Mouse (Mus musculus): ENCODE measurements around the gene Mob2. TPM values are rescaled to one million over a fixed set of nuclear protein-coding genes. Genes with fewer than 3 reads are reported as not detected.

The Mob2 gene
- polyA plus RNA-seq, 1 experiment from 2014 or later: 52.8 TPM

DNA sequence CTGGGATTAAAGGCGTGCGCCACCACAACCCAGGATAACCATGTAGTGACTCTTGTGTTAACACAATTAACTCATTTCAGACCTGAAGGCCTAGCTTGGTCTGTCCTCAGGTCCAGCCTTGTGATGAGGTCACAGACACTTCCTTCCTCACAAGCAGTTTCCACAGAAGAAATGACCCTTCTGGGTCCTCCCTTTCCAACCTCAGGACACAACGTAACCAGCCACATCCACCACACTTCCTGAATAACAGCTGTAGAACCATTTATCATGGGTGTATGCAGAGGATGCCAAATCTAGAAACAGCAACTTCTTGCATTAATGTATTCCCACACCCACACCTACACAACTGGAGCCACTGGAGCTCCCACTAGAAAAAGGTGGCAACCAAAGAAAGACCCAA, 20.1 kb downstream of the Mob2 start:
- Histone ChIP-seq H3K36me3 (no peaks in the 10 kb centered on the region), H3K4me2 (no peak overlapping the region), H3K27me3 (no peaks in the 10 kb centered on the region), H3K4me1 (replicated peaks) (peaks cover 10% of the 10 kb centered on the region), H3K9ac (no peak overlapping the region), H3K4me3 (no peak overlapping the region), H3K27ac (replicated peaks) (no peak overlapping the region), H3K9me3 (no peaks in the 10 kb centered on the region)
- 94% methylated on average over 3 of the region's 3 CpGs for WGBS
- ATAC-seq (ENCODE audit: low read depth): no peak

DNA sequence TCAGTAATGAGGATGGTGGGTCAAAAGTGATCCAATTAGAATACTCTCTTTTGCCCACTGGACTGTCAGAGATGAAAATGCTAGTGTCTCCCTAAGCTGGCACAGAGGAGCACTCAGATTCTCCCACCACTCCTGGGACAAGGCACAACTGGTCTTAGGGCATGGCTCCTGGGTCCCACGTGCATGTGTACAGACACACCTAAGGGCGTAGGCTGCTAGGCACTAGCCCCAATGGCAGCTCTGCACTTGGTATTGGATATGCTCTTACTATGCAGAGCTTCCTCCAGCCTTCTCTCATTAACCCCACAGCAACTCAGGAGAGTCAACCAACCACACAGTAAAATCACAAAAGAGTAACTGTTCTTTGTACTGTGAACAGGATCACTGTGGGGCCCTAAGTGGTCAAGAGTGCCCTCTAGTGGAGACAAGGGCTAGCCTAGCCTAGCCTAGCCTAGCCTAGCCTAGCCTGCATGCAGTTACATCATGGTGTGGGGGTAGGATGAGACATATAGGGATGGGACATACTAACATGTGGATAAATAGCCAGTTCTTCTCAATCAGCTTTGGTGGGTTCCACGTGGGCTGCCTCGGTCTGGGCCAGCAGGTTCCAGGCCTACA, 23.2 kb downstream of the Mob2 start:
- Histone ChIP-seq H3K36me3 (no peaks in the 10 kb centered on the region), H3K27me3 (no peaks in the 10 kb centered on the region), H3K9ac (no peak overlapping the region), H3K4me2 (no peak overlapping the region), H3K27ac (replicated peaks) (no peak overlapping the region), H3K9me3 (no peaks in the 10 kb centered on the region), H3K4me1 (replicated peaks) (no peaks in the 10 kb centered on the region), H3K4me3 (no peak overlapping the region)
- no peak for ATAC-seq (ENCODE audit: low read depth)
- WGBS: 67% methylated on average over 4 of the region's 4 CpGs

DNA sequence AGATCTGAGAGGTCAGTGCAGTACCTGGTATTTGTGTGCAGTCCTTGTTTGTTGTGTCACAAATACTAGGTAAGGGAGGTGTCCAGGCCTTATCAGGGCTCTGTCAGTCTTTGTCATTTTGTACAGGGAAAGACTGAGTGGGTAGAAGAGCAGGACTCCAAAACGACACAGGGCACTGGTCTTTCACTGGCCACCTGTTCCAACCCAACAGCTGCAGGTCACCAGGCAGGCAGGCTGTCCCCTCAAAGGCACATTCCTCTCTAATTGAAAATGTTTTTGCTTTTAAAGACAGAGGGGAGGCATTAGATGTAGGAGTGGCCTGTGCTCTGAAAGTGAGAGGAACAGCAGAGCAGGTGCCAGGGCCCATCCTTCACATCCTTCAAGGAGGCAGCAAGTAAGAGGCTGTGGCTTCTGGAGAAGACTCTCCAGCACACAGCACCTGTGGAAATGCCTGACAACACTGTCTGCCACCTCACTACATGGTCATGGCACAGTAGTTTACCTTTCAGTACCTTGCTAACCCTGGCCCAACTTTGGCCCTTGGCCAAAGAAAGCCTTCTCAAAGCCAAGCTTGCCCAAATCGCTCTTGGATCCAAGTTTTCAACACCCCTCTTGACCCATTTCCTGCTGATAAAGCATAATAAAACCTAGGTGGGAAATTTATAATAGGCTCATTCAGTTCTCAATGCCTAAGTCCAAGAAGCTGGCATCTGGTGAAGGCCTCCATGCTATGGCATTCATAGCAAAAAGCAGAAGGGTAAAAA, 25.6 kb downstream of the Mob2 start:
- Histone ChIP-seq H3K4me3 (no peak overlapping the region), H3K4me2 (no peak overlapping the region), H3K27ac (replicated peaks) (no peak overlapping the region), H3K27me3 (no peaks in the 10 kb centered on the region), H3K9ac (no peak overlapping the region), H3K9me3 (no peaks in the 10 kb centered on the region), H3K36me3 (no peaks in the 10 kb centered on the region), H3K4me1 (replicated peaks) (peaks cover 9% of the 10 kb centered on the region)
- ATAC-seq (ENCODE audit: low read depth): no peak
- 84% methylated on average over 2 of the region's 2 CpGs for WGBS

DNA sequence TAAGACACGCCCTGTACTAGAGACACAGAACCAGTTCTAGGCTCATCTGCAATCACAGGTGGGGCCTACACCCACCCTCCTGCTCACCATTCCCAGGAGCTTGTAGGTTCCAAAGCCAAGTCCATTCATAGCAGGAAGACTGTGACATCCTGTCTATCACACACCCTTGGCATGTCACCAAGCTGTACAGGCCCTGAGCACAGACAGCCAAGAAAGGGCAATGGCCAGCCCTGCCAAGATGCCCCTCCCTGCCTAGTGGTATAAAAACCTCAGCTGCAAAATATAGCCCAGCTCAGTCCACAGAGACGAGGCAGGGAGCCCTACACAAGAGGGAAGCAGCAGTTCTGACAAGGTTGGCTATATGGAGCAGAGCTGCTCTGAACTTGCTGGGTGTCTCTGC, 26.7 kb downstream of the Mob2 start:
- no peak overlapping the region for H3K9ac ChIP-seq
- peaks cover 9% of the 10 kb centered on the region for H3K4me1 ChIP-seq (replicated peaks)
- no peak overlapping the region for H3K4me2 ChIP-seq
- H3K36me3 ChIP-seq: no peaks in the 10 kb centered on the region
- WGBS: 78% methylated on average over 2 of the region's 2 CpGs
- no peak overlapping the region for H3K27ac ChIP-seq (replicated peaks)
- H3K27me3 ChIP-seq: no peaks in the 10 kb centered on the region
- no peaks in the 10 kb centered on the region for H3K9me3 ChIP-seq
- ATAC-seq (ENCODE audit: low read depth): no peak
- H3K4me3 ChIP-seq: no peak overlapping the region

DNA sequence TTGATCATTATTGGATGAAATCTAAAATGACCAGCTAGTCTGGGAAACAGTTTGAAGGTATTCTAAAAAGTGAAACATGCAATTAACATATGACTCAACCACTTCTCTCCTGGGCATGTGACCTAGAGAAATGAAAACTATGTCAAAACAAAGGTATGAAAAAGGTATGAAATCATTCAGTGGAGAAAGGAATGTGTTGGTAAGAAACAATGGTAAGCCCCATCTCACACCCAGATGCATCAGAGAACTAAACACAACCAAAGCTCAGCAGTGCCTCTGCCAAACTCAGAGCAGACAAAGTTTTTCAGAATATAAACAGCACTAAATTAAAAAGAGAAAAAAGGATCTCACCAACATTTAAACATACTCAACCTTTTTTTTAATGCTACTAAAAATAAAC, 30.8 kb downstream of the Mob2 start:
- no peak overlapping the region for H3K4me3 ChIP-seq
- H3K36me3 ChIP-seq: no peaks in the 10 kb centered on the region
- no peaks in the 10 kb centered on the region for H3K27me3 ChIP-seq
- no peaks in the 10 kb centered on the region for H3K9me3 ChIP-seq
- H3K9ac ChIP-seq: no peak overlapping the region
- H3K4me2 ChIP-seq: no peak overlapping the region
- no peak overlapping the region for H3K27ac ChIP-seq (replicated peaks)
- H3K4me1 ChIP-seq (replicated peaks): peaks cover 24% of the 10 kb centered on the region
- ATAC-seq (ENCODE audit: low read depth): no peak

DNA sequence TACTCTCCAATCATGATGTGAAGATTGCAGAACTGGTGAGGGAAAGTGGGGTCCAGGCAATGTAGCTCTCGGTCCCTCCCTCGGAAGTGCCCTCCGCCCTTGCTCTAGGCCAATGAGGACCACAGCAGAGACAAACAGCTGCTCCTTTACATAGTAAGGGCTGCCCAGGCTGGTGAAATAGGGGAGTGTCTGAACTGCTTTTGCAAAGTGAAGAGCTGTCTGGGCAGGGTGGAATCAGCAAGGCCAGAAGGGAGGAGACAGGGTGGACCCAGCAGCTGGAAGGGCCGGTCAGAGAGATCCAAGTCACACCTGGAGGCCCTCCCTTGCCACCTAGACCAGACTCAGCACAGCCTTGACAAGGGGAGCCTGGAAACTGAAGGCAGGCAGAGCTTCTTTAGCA, 34.9 kb downstream of the Mob2 start:
- Histone ChIP-seq H3K4me3 (no peak overlapping the region), H3K9ac (0 out of 2 replicates have a peak overlapping the region, but pooled peaks have one; percentile 31), H3K9me3 (no peaks in the 10 kb centered on the region), H3K27me3 (no peaks in the 10 kb centered on the region), H3K27ac (replicated peaks) (no peak overlapping the region), H3K36me3 (no peaks in the 10 kb centered on the region), H3K4me1 (replicated peaks) (peaks cover 34% of the 10 kb centered on the region), H3K4me2 (no peak overlapping the region)
- 73% methylated on average over 4 of the region's 4 CpGs for WGBS
- ATAC-seq (ENCODE audit: low read depth): no peak

DNA sequence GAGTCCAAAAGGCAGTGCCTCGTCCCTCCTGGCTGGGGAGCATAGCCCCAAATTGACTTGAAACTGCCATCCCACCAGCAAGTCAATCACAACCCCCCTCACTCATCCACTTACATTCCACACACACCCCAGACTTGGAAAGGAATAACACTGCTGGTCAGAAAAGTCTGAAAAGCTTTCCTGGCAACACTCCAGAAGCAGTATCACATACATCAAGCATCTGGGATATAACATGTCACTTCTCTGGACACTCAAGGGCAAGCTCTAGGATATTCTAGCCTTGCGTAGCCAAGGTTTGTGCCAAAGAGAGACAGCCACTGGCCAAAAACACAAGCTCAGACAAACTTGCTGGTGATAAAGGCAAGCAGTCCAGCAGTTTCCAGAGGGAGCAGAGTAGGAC, 35.7 kb downstream of the Mob2 start:
- peaks cover 40% of the 10 kb centered on the region for H3K4me1 ChIP-seq (replicated peaks)
- 0 out of 2 replicates have a peak overlapping the region, but pooled peaks have one; percentile 6 for H3K27ac ChIP-seq (replicated peaks)
- H3K27me3 ChIP-seq: no peaks in the 10 kb centered on the region
- 55% methylated on average over 2 of the region's 2 CpGs for WGBS
- H3K4me3 ChIP-seq: no peak overlapping the region
- ATAC-seq (ENCODE audit: low read depth): no peak
- H3K9me3 ChIP-seq: no peaks in the 10 kb centered on the region
- H3K9ac ChIP-seq: no peak overlapping the region
- no peaks in the 10 kb centered on the region for H3K36me3 ChIP-seq
- H3K4me2 ChIP-seq: no peak overlapping the region

DNA sequence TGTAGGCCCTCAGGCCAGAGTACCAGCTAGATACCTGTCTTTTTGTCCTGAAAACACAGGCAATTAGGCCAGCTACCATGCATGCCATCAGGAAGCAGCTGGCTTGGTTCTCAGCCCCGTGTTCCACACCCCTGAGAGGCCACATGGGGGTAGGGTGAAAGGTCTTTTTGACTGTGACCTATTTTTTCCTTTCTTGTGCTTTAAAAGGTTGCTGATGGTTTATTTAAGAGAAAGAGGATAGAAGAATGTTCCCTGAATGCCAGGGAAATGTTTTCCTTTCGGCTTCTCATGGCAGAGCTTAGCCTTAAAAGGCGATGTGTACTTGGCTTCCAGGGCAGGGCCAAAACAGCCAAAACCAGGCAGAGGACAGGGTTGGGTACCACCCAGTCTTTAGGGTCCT, 40.0 kb downstream of the Mob2 start:
- Histone ChIP-seq H3K9ac (no peak overlapping the region), H3K4me1 (replicated peaks) (peaks cover 32% of the 10 kb centered on the region), H3K4me2 (no peak overlapping the region), H3K27me3 (no peaks in the 10 kb centered on the region), H3K4me3 (no peak overlapping the region), H3K9me3 (no peaks in the 10 kb centered on the region), H3K36me3 (0 out of 2 replicates have a peak, but pooled peaks cover 2% of the 10 kb centered on the region), H3K27ac (replicated peaks) (no peak overlapping the region; the same call in 1 of the 2 replicates)
- ATAC-seq (ENCODE audit: low read depth): no peak
- WGBS: 71% methylated on average over 3 of the region's 3 CpGs

DNA sequence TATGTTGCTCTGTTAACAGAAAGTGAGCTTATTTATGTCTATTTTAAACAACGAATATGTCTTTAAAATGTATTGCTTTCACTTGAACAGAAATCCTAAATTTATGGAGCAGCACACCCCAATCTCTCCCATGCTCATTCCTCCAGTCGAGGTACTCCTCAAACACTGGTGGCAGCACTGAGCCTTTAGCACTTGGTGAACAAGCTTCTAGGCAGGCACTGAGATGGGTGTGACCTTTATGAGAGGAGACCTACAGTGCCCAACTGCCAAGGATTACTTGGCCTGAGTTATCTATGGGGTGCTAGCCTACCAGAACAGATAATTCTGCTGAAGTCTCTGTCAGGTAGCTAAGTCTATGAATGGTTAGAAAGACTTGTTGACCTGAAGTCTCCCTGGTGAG, 41.2 kb downstream of the Mob2 start:
- no peak overlapping the region for H3K9ac ChIP-seq
- H3K9me3 ChIP-seq: no peaks in the 10 kb centered on the region
- no peak for ATAC-seq (ENCODE audit: low read depth)
- peaks cover 22% of the 10 kb centered on the region for H3K4me1 ChIP-seq (replicated peaks)
- 45% methylated on average over 2 of the region's 2 CpGs for WGBS
- 0 out of 2 replicates have a peak, but pooled peaks cover 8% of the 10 kb centered on the region for H3K36me3 ChIP-seq
- no peak overlapping the region for H3K4me2 ChIP-seq
- no peaks in the 10 kb centered on the region for H3K27me3 ChIP-seq
- H3K27ac ChIP-seq (replicated peaks): no peak overlapping the region
- H3K4me3 ChIP-seq: no peak overlapping the region

DNA sequence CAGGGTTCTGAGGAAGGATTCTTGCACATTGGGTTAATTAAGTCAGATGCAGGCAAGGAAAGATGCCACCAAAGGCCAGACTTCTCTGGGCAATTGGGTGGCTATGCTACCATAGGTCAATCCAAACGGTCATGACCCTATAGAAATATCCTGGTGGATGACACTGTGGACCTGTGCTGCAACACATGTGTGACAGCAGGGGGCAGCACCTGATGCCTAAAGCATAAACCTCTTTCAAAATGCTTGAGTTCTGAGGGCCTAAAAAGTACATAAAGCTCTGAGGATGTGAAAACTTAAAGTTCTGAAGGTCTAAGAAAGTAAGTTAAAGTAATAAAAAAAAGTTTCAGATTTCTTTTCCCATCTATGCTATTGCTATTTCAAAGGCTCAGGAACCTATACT, 44.3 kb downstream of the Mob2 start:
- ATAC-seq (ENCODE audit: low read depth): 0 out of 2 replicates have a peak, but pooled peaks have one; percentile 58
- H3K36me3 ChIP-seq: peaks cover 25% of the 10 kb centered on the region
- no peaks in the 10 kb centered on the region for H3K9me3 ChIP-seq
- 64% methylated on average over 1 of the region's 1 CpGs for WGBS
- H3K9ac ChIP-seq: no peak overlapping the region
- H3K27me3 ChIP-seq: no peaks in the 10 kb centered on the region
- H3K4me1 ChIP-seq (replicated peaks): peaks cover 11% of the 10 kb centered on the region
- no peak overlapping the region for H3K4me3 ChIP-seq
- no peak overlapping the region for H3K27ac ChIP-seq (replicated peaks)
- H3K4me2 ChIP-seq: no peak overlapping the region

DNA sequence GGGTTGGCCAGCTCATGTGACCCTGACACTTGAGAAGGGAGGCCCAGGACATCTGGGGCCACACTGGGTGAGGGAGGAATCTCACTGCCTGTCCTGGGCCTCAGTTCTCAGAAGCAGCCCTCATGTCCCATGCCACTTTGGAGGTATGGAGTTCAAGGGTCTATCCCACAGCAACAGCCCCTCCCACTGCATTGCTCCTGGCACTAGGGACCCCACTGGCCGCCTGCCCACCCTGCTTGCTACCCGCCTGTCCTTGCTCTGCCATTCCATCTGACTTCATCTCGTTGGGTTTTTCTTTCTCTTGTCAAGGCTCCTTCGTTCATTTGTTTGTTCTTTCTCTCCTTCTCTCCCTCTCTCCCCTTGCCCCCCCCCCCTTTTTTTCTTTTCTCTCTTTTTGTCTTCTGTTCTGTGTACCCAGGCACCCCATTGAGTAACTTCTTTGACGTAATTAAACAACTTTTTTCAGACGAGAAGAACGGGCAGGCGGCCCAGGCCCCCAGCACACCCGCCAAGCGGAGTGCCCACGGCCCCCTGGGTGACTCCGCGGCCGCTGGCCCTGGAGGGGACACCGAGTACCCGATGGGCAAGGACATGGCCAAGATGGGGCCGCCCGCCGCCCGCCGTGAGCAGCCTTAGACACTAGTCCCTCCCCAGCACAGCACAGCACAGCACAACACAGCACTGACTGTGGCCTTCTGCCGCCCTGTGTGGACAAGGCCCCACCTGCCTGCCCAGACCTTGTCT, 59.1 kb downstream of the Mob2 start:
- WGBS: 72% methylated on average over 22 of the region's 22 CpGs
- H3K27ac ChIP-seq (replicated peaks): no peak overlapping the region; the same call in 1 of the 2 replicates

DNA sequence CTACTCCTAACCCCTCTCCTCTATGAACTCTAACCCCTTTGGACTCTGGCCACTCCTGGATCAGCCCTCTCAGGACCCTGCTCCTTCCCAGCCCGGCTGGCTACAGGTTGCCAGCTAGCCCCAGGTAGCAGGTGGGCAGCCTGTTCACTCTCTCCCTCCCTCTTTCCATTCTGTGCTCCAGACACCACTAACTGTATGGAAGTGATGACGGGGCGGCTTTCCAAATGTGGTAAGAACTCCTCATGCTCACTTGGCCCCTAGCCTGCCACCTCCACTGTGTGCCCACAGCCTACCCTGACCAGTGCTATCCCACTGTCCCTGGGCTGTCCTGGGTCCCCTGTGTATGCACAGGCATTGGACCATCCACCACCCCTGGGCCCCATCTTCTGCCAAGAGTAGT, 60.2 kb downstream of the Mob2 start:
- H3K27me3 ChIP-seq: no peaks in the 10 kb centered on the region
- no peaks in the 10 kb centered on the region for H3K4me1 ChIP-seq (replicated peaks)
- WGBS: 84% methylated on average over 3 of the region's 3 CpGs
- H3K4me3 ChIP-seq: no peak overlapping the region
- H3K36me3 ChIP-seq: peaks cover 92% of the 10 kb centered on the region
- H3K4me2 ChIP-seq: no peak overlapping the region
- ATAC-seq (ENCODE audit: low read depth): no peak
- H3K9ac ChIP-seq: no peak overlapping the region
- H3K27ac ChIP-seq (replicated peaks): no peak overlapping the region
- H3K9me3 ChIP-seq: no peaks in the 10 kb centered on the region

More for the DNA sequence above, 59.1 kb downstream of the Mob2 start:
- Histone ChIP-seq H3K4me2 (no peak overlapping the region), H3K27me3 (no peaks in the 10 kb centered on the region), H3K4me3 (no peak overlapping the region), H3K9ac (no peak overlapping the region), H3K36me3 (peaks cover 88% of the 10 kb centered on the region), H3K4me1 (replicated peaks) (no peaks in the 10 kb centered on the region), H3K9me3 (no peaks in the 10 kb centered on the region)
- no peak for ATAC-seq (ENCODE audit: low read depth)

All from neural tube, embryonic 13.5 days (tissue).